Mouse (Mus musculus) thymus, adult 2 months (tissue): ENCODE data around the gene Cage1. TPM values are rescaled to one million over a fixed set of nuclear protein-coding genes. Genes with fewer than 3 reads are reported as not detected.

Experiments
- DNase-seq: peaks from one replicate; pipeline ENCODE4 v3.0.0; 2021
- H3K27ac ChIP-seq: fragments of 200-500 bp; 2 replicates; pipeline ENCODE4 v1.5.1; 2012; ENCODE audit warnings: low read length, control low read depth; ENCODE audit not compliant: control insufficient read depth, insufficient read depth
- H3K27me3 ChIP-seq: fragments of 200-500 bp; 2 replicates; pipeline ENCODE4 v1.6.1; 2012; ENCODE audit warnings: mild to moderate bottlenecking, low read length, moderate library complexity, mixed read lengths; ENCODE audit not compliant: control insufficient read depth, insufficient read depth
- H3K36me3 ChIP-seq: fragments of 200-500 bp; 2 replicates; pipeline ENCODE4 v1.6.1; 2012; ENCODE audit warnings: mild to moderate bottlenecking, low read length, moderate library complexity; ENCODE audit not compliant: control insufficient read depth, insufficient read depth
- H3K4me1 ChIP-seq: fragments of 200-500 bp; replicated peaks from 2 replicates; pipeline ENCODE4 v1.6.1; 2012; ENCODE audit warnings: low read length; ENCODE audit not compliant: control insufficient read depth, insufficient read depth
- H3K4me3 ChIP-seq: fragments of 200-500 bp; 2 replicates; pipeline ENCODE4 v1.5.1; 2012; ENCODE audit warnings: mild to moderate bottlenecking, low read length, control low read depth, moderate library complexity; ENCODE audit not compliant: control insufficient read depth, insufficient read depth
- CTCF ChIP-seq: fragments of 200-500 bp; IDR thresholded peaks from 2 replicates; pipeline ENCODE4 v1.5.1; 2012; ENCODE audit warnings: mild to moderate bottlenecking, control low read depth, low read length, moderate library complexity, borderline replicate concordance; ENCODE audit not compliant: control insufficient read depth, poor library complexity, insufficient read depth; ENCODE audit errors: extremely low read depth
- POLR2A ChIP-seq: fragments of 200-500 bp; IDR thresholded peaks from 2 replicates; pipeline ENCODE4 v1.6.1; 2012; ENCODE audit warnings: mild to moderate bottlenecking, low read length, control low read depth, moderate library complexity; ENCODE audit not compliant: control insufficient read depth, poor library complexity, insufficient read depth; ENCODE audit errors: extremely low read depth
- WGBS: fragments of 180-500 bp; shearing (Covaris S2); methylation state at CpG from one replicate; pipeline ENCODE4 v1.1.7; 2018; 5-methylcytosine and 5-hydroxymethylcytosine counted together
- polyA plus RNA-seq: library from polyadenylated mRNA; depleted of rRNA; stranded (reverse); fragments of >200 nt; gene quantifications from 2 replicates; pipeline ENCODE4 v1.2.3, GENCODE M21; 2012; rRNA removed

Cage1 gene
- polyA plus RNA-seq, 1 experiment, result 0.16 TPM

GRCm38 (mm10) chr13:37963354-37964007 is 73.4 kb downstream of the Cage1 start:
- Histone ChIP-seq H3K4me1 (peaks cover 8% of the 10 kb centered on the region), H3K36me3 (no peaks in the 10 kb centered on the region), H3K27ac (no peak overlapping the region), H3K27me3 (no peaks in the 10 kb centered on the region), H3K4me3 (peak overlapping the region; percentile 54)
- TF ChIP-seq CTCF (peak; percentile 66; the same call in 1 of the 2 replicates), POLR2A (no peak)
- DNase-seq, result peak; percentile 74
- 6% methylated on average over 12 of the region's 12 CpGs for WGBS

- WGBS, result 93% methylated on average over 9 of the region's 9 CpGs
- Histone ChIP-seq H3K4me1 (peaks cover 8% of the 10 kb centered on the region), H3K4me3 (no peak overlapping the region), H3K36me3 (no peaks in the 10 kb centered on the region), H3K27ac (no peak overlapping the region), H3K27me3 (no peaks in the 10 kb centered on the region)
- TF ChIP-seq CTCF, result no peak
- TF ChIP-seq POLR2A, result no peak
- no peak for DNase-seq
Measured at GRCm38 (mm10) chr13:37962541-37962940, 74.3 kb downstream of the Cage1 start.

GRCm38 (mm10) chr13:37959936-37960335 is 76.9 kb downstream of the Cage1 start:
- no peaks in the 10 kb centered on the region for H3K36me3 ChIP-seq
- DNase-seq, result no peak
- WGBS, result 63% methylated on average over 7 of the region's 7 CpGs
- peaks cover 8% of the 10 kb centered on the region for H3K4me1 ChIP-seq
- no peak for TF ChIP-seq CTCF
- TF ChIP-seq POLR2A, result no peak
- no peak overlapping the region for H3K27ac ChIP-seq
- no peak overlapping the region for H3K4me3 ChIP-seq
- no peaks in the 10 kb centered on the region for H3K27me3 ChIP-seq

GRCm38 (mm10) chr13:37959239-37959907 is 77.5 kb downstream of the Cage1 start:
- Histone ChIP-seq H3K4me3 (no peak overlapping the region), H3K36me3 (no peaks in the 10 kb centered on the region), H3K27me3 (no peaks in the 10 kb centered on the region), H3K4me1 (peaks cover 8% of the 10 kb centered on the region; the same call in 1 of the 2 replicates), H3K27ac (no peak overlapping the region)
- 82% methylated on average over 15 of the region's 15 CpGs for WGBS
- TF ChIP-seq POLR2A, result no peak
- TF ChIP-seq CTCF, result no peak
- no peak for DNase-seq

- Histone ChIP-seq H3K27ac (no peak overlapping the region), H3K4me3 (no peak overlapping the region), H3K27me3 (no peaks in the 10 kb centered on the region), H3K36me3 (no peaks in the 10 kb centered on the region), H3K4me1 (0 out of 2 replicates have a peak, but pooled peaks cover 2% of the 10 kb centered on the region)
- DNase-seq, result no peak
- TF ChIP-seq POLR2A, result no peak
- TF ChIP-seq CTCF, result no peak
- 85% methylated on average over 18 of the region's 18 CpGs for WGBS
Measured at GRCm38 (mm10) chr13:37958498-37959238, 78.2 kb downstream of the Cage1 start.

Other genes with a start within 250 kb of the Cage1 start
- 6.6 and 7.2 TPM in 2 replicates for gene Ssr1, start 42.9 kb downstream of the Cage1 start, polyA plus RNA-seq
- gene Riok1, start 74 bp downstream of the Cage1 start, polyA plus RNA-seq, result 42.0 and 42.3 TPM in 2 replicates
- gene Dsp, start 114.2 kb upstream of the Cage1 start, polyA plus RNA-seq, result 10.2 and 10.6 TPM in 2 replicates
- gene Snrnp48, start 167.9 kb upstream of the Cage1 start, polyA plus RNA-seq, result 65.1 and 69.5 TPM in 2 replicates